Mouse (Mus musculus) frontal cortex, adult (tissue): ENCODE data around the gene Edar.
A peak's percentile ranks its signal among the peaks of the same experiment; 100 is the strongest.
"Not testable (repeated sequence)": the region's sequence is repeated elsewhere in the genome, so short reads cannot be mapped to it uniquely, and the experiment has no call there.

Experiments
- ATAC-seq: cut with Nextera tagmentation; 2 replicates; pipeline ENCODE4 v1.9.2; 2017; ENCODE audit warnings: mild to moderate bottlenecking, moderate library complexity, mixed read lengths; ENCODE audit not compliant: low TSS enrichment

Gene Edar

GRCm38 (mm10) chr10:58675533-58675932 lies at the start of gene Edar:
Gene Edar (minus strand): TSS chr10:58675654.
- peak; percentile 75 for ATAC-seq

- not testable (repeated sequence) for ATAC-seq
Observed at GRCm38 (mm10) chr10:58718110-58718509, 42.7 kb upstream of the Edar start, which contains the start of gene Gm17542. Gene Gm17542 (minus strand): TSS chr10:58718210.

- no peak for ATAC-seq
Observed at GRCm38 (mm10) chr10:58714789-58715148, 39.3 kb upstream of the Edar start.

GRCm38 (mm10) chr10:58713855-58714788 lies 38.7 kb upstream of the Edar start:
- ATAC-seq, result peak; percentile 84

GRCm38 (mm10) chr10:58713225-58713624 lies 37.8 kb upstream of the Edar start:
- ATAC-seq, result no peak

- no peak for ATAC-seq
Observed at GRCm38 (mm10) chr10:58709021-58709420, 33.6 kb upstream of the Edar start.

GRCm38 (mm10) chr10:58700578-58700977 lies 25.1 kb upstream of the Edar start:
- ATAC-seq, result no peak

GRCm38 (mm10) chr10:58700160-58700559 lies 24.7 kb upstream of the Edar start:
- ATAC-seq, result no peak; the same call in 1 of the 2 replicates

GRCm38 (mm10) chr10:58698955-58699354 lies 23.5 kb upstream of the Edar start:
- ATAC-seq, result peak; percentile 94

- no peak for ATAC-seq
Observed at GRCm38 (mm10) chr10:58691051-58691450, 15.6 kb upstream of the Edar start.

GRCm38 (mm10) chr10:58679298-58679697 lies 3.8 kb upstream of the Edar start:
- ATAC-seq, result peak; percentile 66

GRCm38 (mm10) chr10:58673278-58674061 lies 2.0 kb downstream of the Edar start:
- peak; percentile 81 for ATAC-seq

GRCm38 (mm10) chr10:58672557-58673277 lies 2.7 kb downstream of the Edar start:
- ATAC-seq, result no peak

GRCm38 (mm10) chr10:58663868-58664267 lies 11.6 kb downstream of the Edar start:
- peak; percentile 38; the same call in 1 of the 2 replicates for ATAC-seq

GRCm38 (mm10) chr10:58663417-58663816 lies 12.0 kb downstream of the Edar start:
- ATAC-seq, result no peak

- no peak for ATAC-seq
Observed at GRCm38 (mm10) chr10:58659268-58659986, 16.0 kb downstream of the Edar start.

GRCm38 (mm10) chr10:58657731-58658130 lies 17.7 kb downstream of the Edar start:
- no peak for ATAC-seq

- no peak for ATAC-seq
Observed at GRCm38 (mm10) chr10:58653679-58654078, 21.8 kb downstream of the Edar start.

- no peak for ATAC-seq
Observed at GRCm38 (mm10) chr10:58652418-58653394, 22.7 kb downstream of the Edar start.

- ATAC-seq, result no peak
Observed at GRCm38 (mm10) chr10:58652045-58652417, 23.4 kb downstream of the Edar start.
